Mouse (Mus musculus) embryo, embryonic 11.5 days (tissue): ENCODE results near the gene Eml6.
"Not testable (repeated sequence)": the region's sequence is repeated elsewhere in the genome, so short reads cannot be mapped to it uniquely, and the experiment has no call there.

Experiments used
- DNase-seq: peaks from one replicate; pipeline ENCODE4 v3.0.0-alpha.2; 2012; ENCODE audit warnings: low read depth, low spot score

Eml6 gene

GRCm38 (mm10) chr11:29840606-29841227, 185.1 kb downstream of the Eml6 start:
- no peak for DNase-seq

GRCm38 (mm10) chr11:29839781-29840180, 186.1 kb downstream of the Eml6 start:
- no peak for DNase-seq

- DNase-seq, result no peak
Observed at GRCm38 (mm10) chr11:29837066-29837465, 188.8 kb downstream of the Eml6 start.

GRCm38 (mm10) chr11:29827729-29828128, 198.1 kb downstream of the Eml6 start:
- no peak for DNase-seq

GRCm38 (mm10) chr11:29826001-29826400, 199.8 kb downstream of the Eml6 start:
- no peak for DNase-seq

- DNase-seq, result not testable (repeated sequence)
Observed at GRCm38 (mm10) chr11:29825271-29825718, 200.5 kb downstream of the Eml6 start, which contains the start of gene 4931440F15Rik. Gene 4931440F15Rik, minus strand, starts transcription at chr11:29825668.

GRCm38 (mm10) chr11:29824474-29825270, 201.2 kb downstream of the Eml6 start:
- not testable (repeated sequence) for DNase-seq

- no peak for DNase-seq
Observed at GRCm38 (mm10) chr11:29823141-29823540, 202.7 kb downstream of the Eml6 start.

- no peak for DNase-seq
Observed at GRCm38 (mm10) chr11:29815670-29816069, 210.2 kb downstream of the Eml6 start.

- no peak for DNase-seq
Observed at GRCm38 (mm10) chr11:29815261-29815660, 210.6 kb downstream of the Eml6 start.

- DNase-seq, result no peak
Observed at GRCm38 (mm10) chr11:29813267-29813666, 212.6 kb downstream of the Eml6 start.

- no peak for DNase-seq
Observed at GRCm38 (mm10) chr11:29812475-29812874, 213.4 kb downstream of the Eml6 start.

- DNase-seq, result no peak
Observed at GRCm38 (mm10) chr11:29810324-29810723, 215.5 kb downstream of the Eml6 start.

- DNase-seq, result no peak
Observed at GRCm38 (mm10) chr11:29808981-29809589, 216.7 kb downstream of the Eml6 start.

- DNase-seq, result no peak
Observed at GRCm38 (mm10) chr11:29808173-29808980, 217.5 kb downstream of the Eml6 start.

- DNase-seq, result no peak
Observed at GRCm38 (mm10) chr11:29807325-29807724, 218.5 kb downstream of the Eml6 start.

GRCm38 (mm10) chr11:29801432-29802427, 224.1 kb downstream of the Eml6 start:
- DNase-seq, result no peak

GRCm38 (mm10) chr11:29799839-29800238, 226.0 kb downstream of the Eml6 start:
- DNase-seq, result no peak

GRCm38 (mm10) chr11:29795106-29795505, 230.7 kb downstream of the Eml6 start:
- DNase-seq, result no peak

GRCm38 (mm10) chr11:29794475-29794874, 231.4 kb downstream of the Eml6 start:
- no peak for DNase-seq
